Mouse (Mus musculus): ENCODE measurements around the gene Kcnq1. TPM values are rescaled to one million over a fixed set of nuclear protein-coding genes. Genes with fewer than 3 reads are reported as not detected.

Gene Kcnq1
- polyA plus RNA-seq, 1 experiment from 2014 or later, result 7.9 TPM

GRCm38 (mm10) chr7:143295356-143296000 lies 189.3 kb downstream of the Kcnq1 start:
- peak overlapping the region; percentile 48 for H3K4me2 ChIP-seq (replicated peaks)
- peak overlapping the region; percentile 70 for H3K27ac ChIP-seq
- no peak for ATAC-seq
- peaks cover 21% of the 10 kb centered on the region for H3K4me1 ChIP-seq (replicated peaks)
- H3K4me3 ChIP-seq (replicated peaks), result peak overlapping the region; percentile 48
- H3K36me3 ChIP-seq, result no peaks in the 10 kb centered on the region
- 46% methylated on average over 47 of the region's 47 CpGs for WGBS
- no peaks in the 10 kb centered on the region for H3K27me3 ChIP-seq (replicated peaks)
- no peaks in the 10 kb centered on the region for H3K9me3 ChIP-seq
- H3K9ac ChIP-seq, result peak overlapping the region; percentile 55

- Histone ChIP-seq H3K9me3 (no peaks in the 10 kb centered on the region), H3K4me2 (replicated peaks) (peak overlapping the region; percentile 48), H3K9ac (peak overlapping the region; percentile 55), H3K27ac (peak overlapping the region; percentile 70), H3K4me3 (replicated peaks) (peak overlapping the region; percentile 48), H3K36me3 (no peaks in the 10 kb centered on the region), H3K4me1 (replicated peaks) (peaks cover 19% of the 10 kb centered on the region), H3K27me3 (replicated peaks) (no peaks in the 10 kb centered on the region)
- ATAC-seq, result peak; percentile 13
- 38% methylated on average over 20 of the region's 20 CpGs for WGBS
Observed at GRCm38 (mm10) chr7:143296001-143296379, 189.8 kb downstream of the Kcnq1 start.

- Histone ChIP-seq H3K4me2 (replicated peaks) (peak overlapping the region; percentile 48), H3K4me1 (replicated peaks) (peaks cover 15% of the 10 kb centered on the region), H3K9me3 (no peaks in the 10 kb centered on the region), H3K27ac (peak overlapping the region; percentile 70), H3K4me3 (replicated peaks) (peak overlapping the region; percentile 48), H3K27me3 (replicated peaks) (no peaks in the 10 kb centered on the region), H3K9ac (peak overlapping the region; percentile 55; the same call in 1 of the 2 replicates), H3K36me3 (no peaks in the 10 kb centered on the region)
- 52% methylated on average over 17 of the region's 17 CpGs for WGBS
- peak; percentile 97 for ATAC-seq
Observed at GRCm38 (mm10) chr7:143296384-143296801, 190.2 kb downstream of the Kcnq1 start.

GRCm38 (mm10) chr7:143300037-143300436 lies 193.9 kb downstream of the Kcnq1 start:
- Histone ChIP-seq H3K4me1 (replicated peaks) (peaks cover 12% of the 10 kb centered on the region; the same call in 1 of the 2 replicates), H3K4me2 (replicated peaks) (no peak overlapping the region), H3K27me3 (replicated peaks) (no peaks in the 10 kb centered on the region), H3K36me3 (no peaks in the 10 kb centered on the region), H3K9ac (no peak overlapping the region), H3K9me3 (no peaks in the 10 kb centered on the region), H3K27ac (peak overlapping the region; percentile 39), H3K4me3 (replicated peaks) (no peak overlapping the region)
- no peak for ATAC-seq
- WGBS, result 45% methylated on average over 7 of the region's 7 CpGs

- peak overlapping the region; percentile 39; the same call in 1 of the 2 replicates for H3K27ac ChIP-seq
- no peaks in the 10 kb centered on the region for H3K27me3 ChIP-seq (replicated peaks)
- no peak overlapping the region for H3K4me3 ChIP-seq (replicated peaks)
- no peak overlapping the region for H3K9ac ChIP-seq
- no peak for ATAC-seq
- H3K9me3 ChIP-seq, result no peaks in the 10 kb centered on the region
- no peak overlapping the region for H3K4me2 ChIP-seq (replicated peaks)
- no peaks in the 10 kb centered on the region for H3K36me3 ChIP-seq
- peaks cover 15% of the 10 kb centered on the region for H3K4me1 ChIP-seq (replicated peaks)
- WGBS, result 83% methylated on average over 3 of the region's 3 CpGs
Observed at GRCm38 (mm10) chr7:143300681-143301080, 194.5 kb downstream of the Kcnq1 start.

GRCm38 (mm10) chr7:143302156-143302555 lies 196.0 kb downstream of the Kcnq1 start:
- no peak overlapping the region for H3K4me3 ChIP-seq (replicated peaks)
- no peak overlapping the region for H3K27ac ChIP-seq
- no peak for ATAC-seq
- no peaks in the 10 kb centered on the region for H3K36me3 ChIP-seq
- H3K4me1 ChIP-seq (replicated peaks), result peaks cover 19% of the 10 kb centered on the region
- no peaks in the 10 kb centered on the region for H3K27me3 ChIP-seq (replicated peaks)
- no peak overlapping the region for H3K9ac ChIP-seq
- no peak overlapping the region for H3K4me2 ChIP-seq (replicated peaks)
- no peaks in the 10 kb centered on the region for H3K9me3 ChIP-seq
- 81% methylated on average over 7 of the region's 7 CpGs for WGBS

- WGBS, result 66% methylated on average over 9 of the region's 9 CpGs
- no peaks in the 10 kb centered on the region for H3K9me3 ChIP-seq
- H3K4me3 ChIP-seq (replicated peaks), result no peak overlapping the region
- no peak overlapping the region for H3K9ac ChIP-seq
- no peaks in the 10 kb centered on the region for H3K36me3 ChIP-seq
- H3K27ac ChIP-seq, result no peak overlapping the region
- H3K27me3 ChIP-seq (replicated peaks), result no peaks in the 10 kb centered on the region
- no peak for ATAC-seq
- H3K4me1 ChIP-seq (replicated peaks), result peaks cover 19% of the 10 kb centered on the region
- no peak overlapping the region for H3K4me2 ChIP-seq (replicated peaks)
Observed at GRCm38 (mm10) chr7:143302593-143303238, 196.6 kb downstream of the Kcnq1 start.

GRCm38 (mm10) chr7:143303557-143303956 lies 197.4 kb downstream of the Kcnq1 start:
- Histone ChIP-seq H3K9me3 (no peaks in the 10 kb centered on the region), H3K4me1 (replicated peaks) (peaks cover 19% of the 10 kb centered on the region), H3K27me3 (replicated peaks) (no peaks in the 10 kb centered on the region), H3K4me2 (replicated peaks) (no peak overlapping the region), H3K9ac (no peak overlapping the region), H3K36me3 (no peaks in the 10 kb centered on the region), H3K4me3 (replicated peaks) (no peak overlapping the region), H3K27ac (no peak overlapping the region)
- 97% methylated on average over 5 of the region's 5 CpGs for WGBS
- no peak for ATAC-seq

- Histone ChIP-seq H3K27me3 (replicated peaks) (no peaks in the 10 kb centered on the region), H3K36me3 (no peaks in the 10 kb centered on the region), H3K9me3 (no peaks in the 10 kb centered on the region), H3K4me2 (replicated peaks) (peak overlapping the region; percentile 27; the same call in 1 of the 2 replicates), H3K4me3 (replicated peaks) (no peak overlapping the region), H3K27ac (peak overlapping the region; percentile 65), H3K4me1 (replicated peaks) (peaks cover 30% of the 10 kb centered on the region), H3K9ac (no peak overlapping the region)
- peak; percentile 74 for ATAC-seq
- 39% methylated on average over 10 of the region's 10 CpGs for WGBS
Observed at GRCm38 (mm10) chr7:143305808-143306207, 199.6 kb downstream of the Kcnq1 start.

- whole genome bisulfite sequencing, result 71% methylated on average over 1 of the region's 1 CpGs
- Histone ChIP-seq H3K4me3 (replicated peaks) (no peak overlapping the region), H3K4me1 (replicated peaks) (peaks cover 33% of the 10 kb centered on the region), H3K9me3 (no peaks in the 10 kb centered on the region), H3K36me3 (no peaks in the 10 kb centered on the region), H3K27ac (no peak overlapping the region), H3K27me3 (replicated peaks) (no peaks in the 10 kb centered on the region), H3K9ac (no peak overlapping the region), H3K4me2 (replicated peaks) (no peak overlapping the region)
- ATAC-seq, result no peak
Observed at GRCm38 (mm10) chr7:143308001-143308400, 201.8 kb downstream of the Kcnq1 start.

GRCm38 (mm10) chr7:143310311-143310710 lies 204.1 kb downstream of the Kcnq1 start:
- Histone ChIP-seq H3K9me3 (no peaks in the 10 kb centered on the region), H3K27ac (peak overlapping the region; percentile 22; the same call in 1 of the 2 replicates), H3K4me2 (replicated peaks) (no peak overlapping the region), H3K4me3 (replicated peaks) (no peak overlapping the region), H3K36me3 (no peaks in the 10 kb centered on the region), H3K27me3 (replicated peaks) (no peaks in the 10 kb centered on the region), H3K4me1 (replicated peaks) (peaks cover 45% of the 10 kb centered on the region), H3K9ac (no peak overlapping the region)
- ATAC-seq, result no peak
- 44% methylated on average over 3 of the region's 3 CpGs for WGBS

GRCm38 (mm10) chr7:143310847-143311246 lies 204.7 kb downstream of the Kcnq1 start:
- Histone ChIP-seq H3K4me2 (replicated peaks) (no peak overlapping the region), H3K9ac (no peak overlapping the region), H3K4me1 (replicated peaks) (peaks cover 40% of the 10 kb centered on the region), H3K9me3 (no peaks in the 10 kb centered on the region), H3K27ac (0 out of 2 replicates have a peak overlapping the region, but pooled peaks have one; percentile 22), H3K4me3 (replicated peaks) (no peak overlapping the region), H3K36me3 (no peaks in the 10 kb centered on the region), H3K27me3 (replicated peaks) (no peaks in the 10 kb centered on the region)
- 48% methylated on average over 8 of the region's 8 CpGs for WGBS
- no peak for ATAC-seq
